Mouse (Mus musculus) left cerebral cortex, adult 9 months (tissue): Measurements from ENCODE around the gene Bcl2.
A peak's percentile ranks its signal among the peaks of the same experiment; 100 is the strongest.

Experiments
- DNase-seq, 2 experiments: peaks; one replicate each; pipeline ENCODE4 v3.0.0; 2022; ENCODE audit warnings: low spot score in 2 of 2

Gene Bcl2

DNA sequence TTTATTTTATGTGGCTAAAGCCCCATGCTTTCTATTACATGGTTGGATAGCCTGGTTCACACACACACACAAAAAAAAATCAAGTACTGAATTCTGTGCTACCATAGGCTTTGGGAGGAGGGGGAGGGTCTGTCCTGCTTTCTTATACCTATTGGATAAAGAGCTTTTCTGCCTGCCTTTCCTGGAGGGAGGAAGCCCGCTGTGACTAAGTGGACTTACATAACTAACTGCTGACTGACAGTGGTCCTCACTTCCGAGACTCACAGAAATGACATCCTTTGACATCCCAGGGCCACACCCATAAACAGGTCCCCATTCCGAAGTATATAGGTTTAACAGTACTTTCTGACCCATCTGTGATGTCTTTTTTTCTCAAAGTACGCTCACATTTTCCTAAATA, 200.6 kb downstream of the Bcl2 start:
- DNase-seq: no peak

DNA sequence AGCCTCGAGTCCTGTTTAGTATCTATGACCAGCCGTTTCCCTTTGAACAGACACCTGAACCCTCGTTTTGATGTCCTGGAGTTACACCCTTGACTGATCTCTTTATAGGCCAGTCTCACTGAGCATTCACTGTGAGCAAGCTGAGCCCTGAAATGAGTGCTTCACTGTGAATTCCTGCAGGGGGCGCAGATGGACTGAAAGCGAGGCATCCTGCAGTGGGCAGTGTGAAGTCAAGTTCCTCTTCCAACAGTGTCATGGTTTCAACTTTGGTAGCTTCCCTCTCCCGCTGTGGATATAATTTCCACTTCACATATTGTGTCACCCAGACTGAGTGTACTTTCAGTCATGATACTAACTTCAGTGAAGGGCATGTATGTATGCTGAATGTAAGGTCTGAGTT, 202.5 kb downstream of the Bcl2 start:
- peak in 1 of 2 experiments; percentile 72 for DNase-seq

DNA sequence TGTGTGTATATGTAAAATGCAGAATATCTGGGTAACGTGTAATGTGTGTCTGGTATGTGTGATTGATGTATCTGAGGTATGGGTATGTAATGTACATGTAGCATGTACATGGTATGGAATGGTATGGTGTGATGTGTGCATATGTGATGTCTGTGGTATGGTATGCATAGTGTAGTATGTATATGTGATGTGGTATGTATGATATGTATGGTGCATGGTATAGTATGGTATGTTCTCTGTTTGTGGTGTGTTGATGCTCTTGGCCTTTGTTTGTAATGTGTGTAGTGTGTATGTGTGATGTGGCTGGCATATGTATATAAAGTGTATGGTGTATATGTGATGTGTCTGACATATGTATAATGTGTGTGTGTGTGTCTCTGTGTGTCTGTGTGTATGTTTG, 206.5 kb downstream of the Bcl2 start:
- DNase-seq: no peak

DNA sequence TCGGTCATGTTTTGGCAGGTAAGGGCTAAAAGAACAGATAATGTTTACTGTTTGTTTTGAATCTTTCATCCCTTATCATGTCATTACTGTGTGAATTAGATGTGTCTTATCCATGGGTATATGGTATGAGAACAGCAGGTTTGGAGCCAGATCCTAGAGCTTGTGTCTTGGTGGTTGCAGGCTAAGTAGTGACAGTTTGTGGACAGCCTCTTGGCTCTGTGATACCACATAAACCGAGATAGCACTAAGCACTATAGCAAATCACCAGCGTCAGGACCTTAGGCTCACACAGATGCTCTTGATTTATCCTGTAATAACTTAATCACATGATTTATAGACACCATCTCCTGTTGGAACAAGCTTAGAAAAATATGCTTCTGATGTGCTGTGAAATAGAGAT, 210.2 kb downstream of the Bcl2 start:
- DNase-seq: no peak

DNA sequence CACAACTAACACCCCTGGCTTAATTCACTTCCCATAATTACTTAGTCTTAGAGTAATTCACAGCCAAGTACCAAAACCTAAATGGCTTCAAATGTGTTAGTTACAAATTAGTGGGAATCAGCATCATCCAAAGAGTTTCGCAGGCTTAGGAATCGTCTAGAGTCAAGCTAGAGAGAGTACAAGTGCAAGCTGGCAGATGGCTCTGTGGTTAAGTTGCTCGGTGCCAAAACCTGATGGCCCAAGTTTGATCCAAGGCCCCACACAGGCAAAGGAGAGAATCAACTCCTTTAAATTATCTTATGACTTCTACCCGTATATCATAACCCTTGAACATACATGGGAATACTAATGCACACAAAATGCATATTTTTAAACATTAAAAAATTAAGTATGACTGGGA, 210.7 kb downstream of the Bcl2 start:
- no peak for DNase-seq

DNA sequence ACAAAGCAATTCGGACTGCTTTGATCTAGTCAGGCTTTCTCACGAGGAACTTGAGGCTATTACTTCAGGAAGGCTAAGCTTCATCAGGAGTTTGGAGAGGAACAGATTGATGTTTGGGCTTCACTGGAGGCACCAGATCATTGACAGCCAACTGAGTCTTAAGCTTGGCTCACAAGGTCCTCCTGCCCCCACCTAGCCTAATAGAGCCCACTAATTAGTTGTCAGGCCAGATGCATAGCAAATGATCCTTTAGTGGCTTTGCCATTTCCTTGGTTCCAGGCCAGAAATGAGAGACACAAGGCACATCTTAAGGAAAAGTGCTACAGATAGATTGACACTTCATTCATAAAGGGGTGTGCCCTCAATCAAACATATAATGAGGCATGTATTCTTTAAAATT, 216.1 kb downstream of the Bcl2 start:
- DNase-seq: no peak
